Comparison of ENCODE assay signal across 10 mouse cellular contexts in the genomic region with DNA sequence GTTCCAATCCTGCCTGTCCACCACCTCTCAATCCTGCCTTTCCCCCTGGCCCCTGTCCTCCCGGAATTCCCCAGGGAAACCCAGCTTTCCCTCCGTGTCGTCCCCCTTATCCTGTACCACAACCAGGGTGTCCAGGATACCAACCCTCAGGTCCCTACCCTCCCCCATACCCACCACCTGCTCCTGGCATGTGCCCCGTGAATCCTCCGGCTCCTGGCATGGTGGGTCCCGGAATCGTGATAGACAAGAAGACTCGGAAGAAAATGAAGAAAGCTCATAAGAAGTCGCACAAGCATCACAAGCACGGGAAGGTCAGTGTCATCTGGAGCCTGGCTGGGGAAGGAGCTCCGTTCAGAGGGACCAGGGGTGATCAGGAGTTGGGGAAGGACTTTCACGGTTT. TPM values are rescaled to one million over a fixed set of nuclear protein-coding genes. Genes with fewer than 3 reads are reported as not detected.
DNase-seq lines count a peak whose midpoint lies in the region; ATAC-seq and TF ChIP-seq lines count a peak whose summit lies in the region.
"Had no signal": no experiment of that assay in that cellular context is flagged by ENCODE, and none has a peak within 500 bp of the region (broad histone marks: within the 10 kb centered on the region; RNA-seq: fewer than 3 reads in every experiment).

No protein-coding gene starts in this region.

- peak; percentile 29 to 34 for DNase-seq in cerebellum, postnatal 25 days
- no peak for DNase-seq in cerebellum, adult 9-11 months
- DNase-seq in lung, embryonic 14.5 days: no peak
- no peak for DNase-seq in lung, postnatal 14 days
- DNase-seq in adrenal gland, adult 2 months: no peak
- no peak for DNase-seq in B cell, adult 2 months

- WGBS in lung, embryonic 14.5 days: 75% methylated on average over 12 of the region's 12 CpGs
- 78% methylated on average over 12 of the region's 12 CpGs for WGBS in embryonic facial prominence, embryonic 13.5 days
- 52% methylated on average over 12 of the region's 12 CpGs for WGBS in liver, embryonic 16.5 days (ENCODE audit: insufficient replicate concordance)

- 0 out of 2 replicates have a peak, but pooled peaks cover 3% of the 10 kb centered on the region for H3K36me3 ChIP-seq in lung, embryonic 14.5 days (ENCODE audit: insufficient read depth)
- H3K36me3 ChIP-seq in embryonic facial prominence, embryonic 13.5 days: peaks cover 15% of the 10 kb centered on the region
- H3K36me3 ChIP-seq in liver, embryonic 16.5 days (ENCODE audit: control insufficient read depth, insufficient read depth): peaks cover 11% of the 10 kb centered on the region; the same call in 1 of the 2 replicates

- H3K27me3 ChIP-seq in lung, embryonic 14.5 days (ENCODE audit: insufficient read depth, low read length): no peaks in the 10 kb centered on the region
- H3K27me3 ChIP-seq in embryonic facial prominence, embryonic 13.5 days: no peaks in the 10 kb centered on the region
- H3K27me3 ChIP-seq in liver, embryonic 16.5 days (ENCODE audit: control insufficient read depth, insufficient read depth, low read depth, low read length): no peaks in the 10 kb centered on the region

- no peak overlapping the region for H3K4me3 ChIP-seq in lung, embryonic 14.5 days (ENCODE audit: low read depth, low read length)
- H3K4me3 ChIP-seq in embryonic facial prominence, embryonic 13.5 days: no peak overlapping the region
- peak overlapping the region; percentile 61 for H3K4me3 ChIP-seq in liver, embryonic 16.5 days (ENCODE audit: low read depth, low read length)

- no peak overlapping the region for H3K9ac ChIP-seq in lung, embryonic 14.5 days
- peak overlapping the region; percentile 44; the same call in 1 of the 2 replicates for H3K9ac ChIP-seq in embryonic facial prominence, embryonic 13.5 days
- H3K9ac ChIP-seq in liver, embryonic 16.5 days (ENCODE audit: low read depth, low read length): peak overlapping the region; percentile 50

- no peak for ATAC-seq in lung, embryonic 14.5 days (ENCODE audit: insufficient read depth)
- ATAC-seq in embryonic facial prominence, embryonic 13.5 days (ENCODE audit: insufficient number of reproducible peaks, insufficient read depth, low FRiP score, low TSS enrichment, low read depth): no peak
- no peak for ATAC-seq in liver, embryonic 16.5 days (ENCODE audit: low read depth)

- no peak overlapping the region for H3K27ac ChIP-seq in lung, embryonic 14.5 days (ENCODE audit: low read depth)
- no peak overlapping the region for H3K27ac ChIP-seq in embryonic facial prominence, embryonic 13.5 days
- H3K27ac ChIP-seq in liver, embryonic 16.5 days (ENCODE audit: low read length): peak overlapping the region; percentile 91

- no peak for TF ChIP-seq CTCF in lung, embryonic 14.5 days (IDR thresholded peaks at IDR 0.05; ENCODE audit: low read depth)

- H3K4me2 ChIP-seq in lung, embryonic 14.5 days: peak overlapping the region; percentile 68
- H3K4me2 ChIP-seq in embryonic facial prominence, embryonic 13.5 days: peak overlapping the region; percentile 65; the same call in 1 of the 2 replicates
- peak overlapping the region; percentile 70 for H3K4me2 ChIP-seq in liver, embryonic 16.5 days (ENCODE audit: low read depth, low read length)

- no peaks in the 10 kb centered on the region for H3K9me3 ChIP-seq in lung, embryonic 14.5 days (ENCODE audit: low read depth, low read length)
- H3K9me3 ChIP-seq in embryonic facial prominence, embryonic 13.5 days: no peaks in the 10 kb centered on the region
- no peaks in the 10 kb centered on the region for H3K9me3 ChIP-seq in liver, embryonic 16.5 days (replicated peaks; ENCODE audit: control insufficient read depth, low read length)

- H3K4me1 ChIP-seq in lung, embryonic 14.5 days (ENCODE audit: insufficient read depth): no peaks in the 10 kb centered on the region
- H3K4me1 ChIP-seq in embryonic facial prominence, embryonic 13.5 days: peaks cover 9% of the 10 kb centered on the region
- H3K4me1 ChIP-seq in liver, embryonic 16.5 days (ENCODE audit: control insufficient read depth, low read depth, low read length): peaks cover 40% of the 10 kb centered on the region

RNA-seq across cellular contexts. Expression of a gene that starts 1.6 kb away (rescaled TPM):
- polyA plus RNA-seq in lung, embryonic 14.5 days (2014; fragmentation: Nextera tagmentation; extraction: Ambion mirVana): 70.9 and 73.8 TPM in 2 replicates
- 74.8 and 79.2 TPM in 2 replicates for polyA plus RNA-seq in embryonic facial prominence, embryonic 13.5 days (2015; fragmentation: Nextera tagmentation; extraction: Ambion mirVana)
- 120 and 139 TPM in 2 replicates for polyA plus RNA-seq in liver, embryonic 16.5 days (2015; fragmentation: Nextera tagmentation; extraction: Ambion mirVana)
- total RNA-seq in adrenal gland, adult 2 months (2021): 100 to 1,000 TPM; 105 to 197 TPM
- 213 and 313 TPM in 2 replicates for polyA plus RNA-seq in adrenal gland, adult 2 months (2012; rRNA removed)

RNA-seq across cellular contexts. Expression of a gene that starts 9.9 kb away (rescaled TPM):
- 280 and 281 TPM in 2 replicates for polyA plus RNA-seq in lung, embryonic 14.5 days (2014; fragmentation: Nextera tagmentation; extraction: Ambion mirVana)
- polyA plus RNA-seq in embryonic facial prominence, embryonic 13.5 days (2015; fragmentation: Nextera tagmentation; extraction: Ambion mirVana): 262 and 269 TPM in 2 replicates
- 64.7 and 67.7 TPM in 2 replicates for polyA plus RNA-seq in liver, embryonic 16.5 days (2015; fragmentation: Nextera tagmentation; extraction: Ambion mirVana)
- 100 to 1,000 TPM; 641 to 760 TPM for total RNA-seq in adrenal gland, adult 2 months (2021)
- polyA plus RNA-seq in adrenal gland, adult 2 months (2012; rRNA removed): 388 and 545 TPM in 2 replicates

RNA-seq across cellular contexts. Expression of a gene that starts 15.2 kb away (rescaled TPM):
- polyA plus RNA-seq in lung, embryonic 14.5 days (2014; fragmentation: Nextera tagmentation; extraction: Ambion mirVana): 0.21 and 0.85 TPM in 2 replicates
- not detected in 2 replicates for polyA plus RNA-seq in embryonic facial prominence, embryonic 13.5 days (2015; fragmentation: Nextera tagmentation; extraction: Ambion mirVana)
- polyA plus RNA-seq in liver, embryonic 16.5 days (2015; fragmentation: Nextera tagmentation; extraction: Ambion mirVana): 0.04 and 0.07 TPM in 2 replicates
- total RNA-seq in adrenal gland, adult 2 months (2021): 1 to 10 TPM; 1.0 to 1.6 TPM
- 1.3 and 2.5 TPM in 2 replicates for polyA plus RNA-seq in adrenal gland, adult 2 months (2012; rRNA removed)

RNA-seq across cellular contexts. Expression of a gene that starts 43.1 kb away (rescaled TPM):
- not detected in 2 replicates for polyA plus RNA-seq in lung, embryonic 14.5 days (2014; fragmentation: Nextera tagmentation; extraction: Ambion mirVana)
- 5.2 and 9.0 TPM in 2 replicates for polyA plus RNA-seq in embryonic facial prominence, embryonic 13.5 days (2015; fragmentation: Nextera tagmentation; extraction: Ambion mirVana)
- polyA plus RNA-seq in liver, embryonic 16.5 days (2015; fragmentation: Nextera tagmentation; extraction: Ambion mirVana): not detected in 2 replicates
- total RNA-seq in adrenal gland, adult 2 months (2021): not detected
- polyA plus RNA-seq in adrenal gland, adult 2 months (2012; rRNA removed): not detected in 2 replicates
- polyA plus RNA-seq: brain, embryonic 14.5 days; forebrain, embryonic 11.5 days had no signal

RNA-seq across cellular contexts. Expression of a gene that starts 54.5 kb away (rescaled TPM):
- 15.3 and 16.1 TPM in 2 replicates for polyA plus RNA-seq in lung, embryonic 14.5 days (2014; fragmentation: Nextera tagmentation; extraction: Ambion mirVana)
- polyA plus RNA-seq in embryonic facial prominence, embryonic 13.5 days (2015; fragmentation: Nextera tagmentation; extraction: Ambion mirVana): 12.3 and 14.1 TPM in 2 replicates
- 3.7 TPM in 2 replicates for polyA plus RNA-seq in liver, embryonic 16.5 days (2015; fragmentation: Nextera tagmentation; extraction: Ambion mirVana)
- 10 to 100 TPM; 71.7 to 72.1 TPM for total RNA-seq in adrenal gland, adult 2 months (2021)
- polyA plus RNA-seq in adrenal gland, adult 2 months (2012; rRNA removed): 8.5 and 11.1 TPM in 2 replicates

Comparison
In these comparisons a context has a peak if more than half of its experiments do, and no peak if none do; other contexts are left out.
1. DNase-seq: peak in cerebellum, postnatal 25 days (2 of 2); none in cerebellum, adult 9-11 months (single experiment), lung, embryonic 14.5 days (single experiment), lung, postnatal 14 days (single experiment), adrenal gland, adult 2 months (single experiment) and B cell, adult 2 months (0 of 2).
2. Peak in every context shown above with its lines, with median percentiles within 50 percentile points of each other: H3K4me2 ChIP-seq.